Mouse (Mus musculus) hindbrain, embryonic 16.5 days (tissue): ENCODE data around the gene Chrna9. TPM values are rescaled to one million over a fixed set of nuclear protein-coding genes. Genes with fewer than 3 reads are reported as not detected.

Source experiments
- ATAC-seq: fragments of 200-750 bp; cut with Nextera tagmentation; 2 replicates; pipeline ENCODE4 v1.8.0; 2017; ENCODE audit warnings: moderate TSS enrichment, moderate library complexity
- H3K27ac ChIP-seq: fragments of 300-500 bp; sonication (generic); 2 replicates; pipeline ENCODE4 v1.5.1; 2014; ENCODE audit warnings: low read depth, mild to moderate bottlenecking, control low read depth, low read length, moderate library complexity
- H3K27me3 ChIP-seq: fragments of 300-500 bp; sonication (generic); replicated peaks from 2 replicates; pipeline ENCODE4 v1.6.1; 2014; ENCODE audit warnings: low read length; ENCODE audit not compliant: control insufficient read depth, insufficient read depth
- H3K36me3 ChIP-seq: fragments of 300-500 bp; sonication (generic); 2 replicates; pipeline ENCODE4 v1.6.1; 2014; ENCODE audit warnings: mild to moderate bottlenecking, low read length, moderate library complexity, mixed read lengths; ENCODE audit not compliant: control insufficient read depth, insufficient read depth
- H3K4me1 ChIP-seq: fragments of 300-500 bp; sonication (generic); 2 replicates; pipeline ENCODE4 v1.6.1; 2014; ENCODE audit warnings: low read depth, low read length; ENCODE audit not compliant: control insufficient read depth, insufficient read depth
- H3K4me2 ChIP-seq: fragments of 300-500 bp; sonication (generic); 2 replicates; pipeline ENCODE4 v1.6.1; 2014; ENCODE audit warnings: mild to moderate bottlenecking, low read length, control low read depth, moderate library complexity
- H3K4me3 ChIP-seq: fragments of 300-500 bp; sonication (generic); 2 replicates; pipeline ENCODE4 v1.5.1; 2014; ENCODE audit warnings: mild to moderate bottlenecking, low read length, control low read depth, moderate library complexity
- H3K9ac ChIP-seq: fragments of 300-500 bp; sonication (generic); 2 replicates; pipeline ENCODE4 v1.6.1; 2014; ENCODE audit warnings: low read depth, mild to moderate bottlenecking, control low read depth, low read length, moderate library complexity
- H3K9me3 ChIP-seq: fragments of 300-500 bp; sonication (generic); 2 replicates; pipeline ENCODE4 v1.6.1; 2014; ENCODE audit warnings: mild to moderate bottlenecking, low read length, moderate library complexity; ENCODE audit not compliant: control insufficient read depth
- WGBS: fragments of 180-500 bp; shearing (Covaris S2); extraction: QIAGEN DNeasy Blood & Tissue Kit; methylation state at CpG from one replicate; pipeline ENCODE4 v1.1.7; 2014; 5-methylcytosine and 5-hydroxymethylcytosine counted together
- polyA plus RNA-seq: library from polyadenylated mRNA; unstranded; fragments of >200 nt; fragmentation: Nextera tagmentation; extraction: Ambion mirVana; gene quantifications from 2 replicates; pipeline ENCODE4 v1.2.1, GENCODE M21; 2015

Gene Chrna9
- polyA plus RNA-seq, 1 experiment from 2014 or later, result not detected

GRCm38 (mm10) chr5:65950236-65950635, 15.5 kb downstream of the Chrna9 start:
- no peaks in the 10 kb centered on the region for H3K27me3 ChIP-seq
- WGBS, result 12% methylated on average over 6 of the region's 6 CpGs
- peak overlapping the region; percentile 3; the same call in 1 of the 2 replicates for H3K4me3 ChIP-seq
- H3K9me3 ChIP-seq, result no peaks in the 10 kb centered on the region
- H3K4me2 ChIP-seq, result peak overlapping the region; percentile 44
- peaks cover 17% of the 10 kb centered on the region for H3K4me1 ChIP-seq
- peak overlapping the region; percentile 86 for H3K27ac ChIP-seq
- H3K9ac ChIP-seq, result no peak overlapping the region
- ATAC-seq, result peak; percentile 82
- no peaks in the 10 kb centered on the region for H3K36me3 ChIP-seq

GRCm38 (mm10) chr5:65950679-65951512, 16.2 kb downstream of the Chrna9 start:
- Histone ChIP-seq H3K36me3 (no peaks in the 10 kb centered on the region), H3K27ac (peak overlapping the region; percentile 86), H3K27me3 (no peaks in the 10 kb centered on the region), H3K4me1 (peaks cover 24% of the 10 kb centered on the region), H3K4me2 (peak overlapping the region; percentile 44), H3K4me3 (peak overlapping the region; percentile 3; the same call in 1 of the 2 replicates), H3K9ac (0 out of 2 replicates have a peak overlapping the region, but pooled peaks have one; percentile 24), H3K9me3 (no peaks in the 10 kb centered on the region)
- ATAC-seq, result peak; percentile 58
- WGBS, result 38% methylated on average over 18 of the region's 18 CpGs

GRCm38 (mm10) chr5:65951513-65951909, 16.8 kb downstream of the Chrna9 start:
- no peak for ATAC-seq
- WGBS, result 75% methylated on average over 4 of the region's 4 CpGs

GRCm38 (mm10) chr5:65954130-65955080, 19.7 kb downstream of the Chrna9 start:
- Histone ChIP-seq H3K9ac (no peak overlapping the region), H3K36me3 (no peaks in the 10 kb centered on the region), H3K4me2 (no peak overlapping the region), H3K9me3 (no peaks in the 10 kb centered on the region), H3K4me3 (no peak overlapping the region), H3K27ac (peak overlapping the region; percentile 63; the same call in 1 of the 2 replicates), H3K27me3 (no peaks in the 10 kb centered on the region), H3K4me1 (peaks cover 25% of the 10 kb centered on the region)
- WGBS, result 91% methylated on average over 16 of the region's 16 CpGs
- ATAC-seq, result no peak

More at GRCm38 (mm10) chr5:65951513-65951909, 16.8 kb downstream of the Chrna9 start:
- Histone ChIP-seq H3K9me3 (no peaks in the 10 kb centered on the region), H3K27ac (peak overlapping the region; percentile 86; the same call in 1 of the 2 replicates), H3K4me3 (no peak overlapping the region), H3K9ac (no peak overlapping the region), H3K36me3 (no peaks in the 10 kb centered on the region), H3K4me2 (no peak overlapping the region), H3K4me1 (peaks cover 25% of the 10 kb centered on the region), H3K27me3 (no peaks in the 10 kb centered on the region)

- Histone ChIP-seq H3K9ac (peak overlapping the region; percentile 35), H3K36me3 (no peaks in the 10 kb centered on the region), H3K27me3 (no peaks in the 10 kb centered on the region), H3K4me3 (peak overlapping the region; percentile 37), H3K27ac (peak overlapping the region; percentile 63), H3K4me1 (peaks cover 18% of the 10 kb centered on the region), H3K9me3 (no peaks in the 10 kb centered on the region), H3K4me2 (peak overlapping the region; percentile 63)
- ATAC-seq, result peak; percentile 46
- 35% methylated on average over 23 of the region's 23 CpGs for WGBS
These were observed 20.8 kb downstream of the Chrna9 start for GRCm38 (mm10) chr5:65955343-65956143.

GRCm38 (mm10) chr5:65956144-65957008, 21.7 kb downstream of the Chrna9 start:
- Histone ChIP-seq H3K27ac (no peak overlapping the region), H3K9ac (no peak overlapping the region), H3K9me3 (no peaks in the 10 kb centered on the region), H3K36me3 (no peaks in the 10 kb centered on the region), H3K4me2 (peak overlapping the region; percentile 63), H3K4me3 (peak overlapping the region; percentile 37), H3K4me1 (peaks cover 13% of the 10 kb centered on the region), H3K27me3 (no peaks in the 10 kb centered on the region)
- no peak for ATAC-seq
- 77% methylated on average over 9 of the region's 9 CpGs for WGBS

- Histone ChIP-seq H3K9ac (no peak overlapping the region), H3K27ac (no peak overlapping the region), H3K27me3 (no peaks in the 10 kb centered on the region), H3K9me3 (no peaks in the 10 kb centered on the region), H3K36me3 (no peaks in the 10 kb centered on the region), H3K4me3 (no peak overlapping the region), H3K4me1 (peaks cover 13% of the 10 kb centered on the region), H3K4me2 (no peak overlapping the region)
- 5% methylated on average over 4 of the region's 4 CpGs for WGBS
- ATAC-seq, result no peak
These were observed 23.9 kb downstream of the Chrna9 start for GRCm38 (mm10) chr5:65958597-65958996.
